Mouse (Mus musculus): ENCODE results near the gene Glipr1.
"Not testable (repeated sequence)": the region's sequence is repeated elsewhere in the genome, so short reads cannot be mapped to it uniquely, and the experiment has no call there.

Glipr1 gene

DNA sequence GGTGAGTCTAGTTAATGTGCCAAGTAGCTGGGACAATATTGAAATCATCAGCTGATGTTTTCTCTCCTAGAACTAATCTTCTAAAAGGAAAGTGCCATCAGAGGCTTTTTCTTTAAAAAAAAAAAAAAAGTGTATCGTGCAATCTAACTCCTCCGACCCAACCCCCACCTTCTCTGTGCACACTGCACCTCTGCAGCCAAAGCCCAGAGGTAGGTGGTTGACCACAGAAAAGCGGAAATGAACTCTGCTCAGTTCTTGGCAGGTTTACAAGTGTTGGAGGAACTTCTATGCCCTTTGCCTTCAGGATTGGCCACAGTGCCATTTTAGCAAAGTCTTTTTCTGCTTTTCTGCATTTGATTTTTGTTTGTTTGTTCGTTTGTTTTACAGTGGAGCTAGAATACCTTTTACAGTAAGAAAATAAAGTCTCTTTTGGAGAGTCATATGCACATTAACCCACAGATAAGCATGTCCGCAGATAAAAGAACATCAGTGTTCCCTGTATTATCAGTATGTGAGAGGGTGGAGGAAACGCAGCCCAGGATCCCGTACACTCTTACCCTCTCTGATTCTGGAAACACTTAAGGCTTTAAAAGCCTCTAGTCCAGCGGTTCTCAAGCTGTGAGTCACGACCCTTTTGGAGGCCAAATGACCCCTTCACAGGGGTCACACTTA, at the start of gene Glipr1:
Glipr1 (minus strand) TSS at position 88 of the 672 bp plus-strand sequence.
- peak; percentile 93 for DNase-seq (ENCODE audit: low read depth, low spot score)

DNA sequence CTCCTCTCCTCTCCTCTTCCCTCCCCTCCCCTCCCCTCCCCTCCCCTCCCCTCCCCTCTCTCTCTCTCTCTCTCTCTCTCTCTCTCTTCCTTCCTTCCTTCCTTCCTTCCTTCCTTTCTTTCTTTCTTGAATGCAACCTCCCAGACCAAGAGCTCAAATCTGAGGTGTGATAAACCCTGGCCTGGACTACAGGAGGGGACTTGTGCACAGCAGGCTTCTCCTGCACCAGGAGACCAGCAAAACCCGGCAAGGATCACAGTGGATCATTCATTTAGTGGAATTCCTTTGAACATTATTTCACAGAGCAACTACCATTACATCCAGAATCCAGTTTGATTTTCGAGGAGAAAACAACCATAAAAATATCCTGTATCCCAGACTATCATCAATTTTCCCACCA, 49.5 kb upstream of the Glipr1 start:
- peak; percentile 19 for DNase-seq (ENCODE audit: low read depth, low spot score)

DNA sequence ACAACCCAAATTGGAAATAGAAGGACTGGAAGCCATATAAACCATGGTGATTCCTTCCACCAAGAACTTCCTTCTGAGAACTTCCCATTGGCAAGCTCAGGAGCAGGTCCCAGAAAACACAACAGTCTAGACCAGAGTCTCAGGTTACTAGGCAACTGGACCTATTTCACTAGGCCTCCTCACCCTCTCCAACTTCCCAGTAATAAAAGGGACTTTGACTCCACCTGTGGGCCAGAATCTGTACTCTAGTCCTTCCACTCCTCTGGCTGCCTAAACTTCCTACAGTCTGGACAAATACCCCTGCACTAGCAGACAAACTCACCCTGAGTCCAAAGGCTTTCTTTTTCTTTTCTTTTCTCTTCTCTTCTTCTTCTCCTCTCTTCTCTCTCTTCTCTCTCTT, 48.8 kb upstream of the Glipr1 start:
- DNase-seq (ENCODE audit: low read depth, low spot score): peak; percentile 45

DNA sequence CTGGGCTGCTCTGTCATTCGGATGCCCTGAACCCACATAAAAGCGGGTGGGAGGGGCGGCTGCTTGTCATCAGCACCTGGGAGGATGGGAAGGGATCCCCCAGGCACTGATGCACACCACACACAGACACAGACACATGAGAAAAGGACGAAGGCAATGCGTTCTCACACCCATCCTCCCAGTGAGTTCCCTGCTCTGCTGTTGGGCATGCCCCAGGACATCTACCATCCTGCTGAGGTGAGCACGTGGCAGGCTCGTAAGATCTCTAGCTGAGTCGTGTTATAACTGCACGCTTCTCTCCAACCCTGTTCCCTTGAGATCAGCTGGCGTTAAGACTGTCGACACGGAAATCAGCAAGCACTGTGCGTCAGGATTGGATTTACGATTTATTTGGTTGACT, 41.9 kb upstream of the Glipr1 start:
- DNase-seq (ENCODE audit: low read depth, low spot score): not testable (repeated sequence)

DNA sequence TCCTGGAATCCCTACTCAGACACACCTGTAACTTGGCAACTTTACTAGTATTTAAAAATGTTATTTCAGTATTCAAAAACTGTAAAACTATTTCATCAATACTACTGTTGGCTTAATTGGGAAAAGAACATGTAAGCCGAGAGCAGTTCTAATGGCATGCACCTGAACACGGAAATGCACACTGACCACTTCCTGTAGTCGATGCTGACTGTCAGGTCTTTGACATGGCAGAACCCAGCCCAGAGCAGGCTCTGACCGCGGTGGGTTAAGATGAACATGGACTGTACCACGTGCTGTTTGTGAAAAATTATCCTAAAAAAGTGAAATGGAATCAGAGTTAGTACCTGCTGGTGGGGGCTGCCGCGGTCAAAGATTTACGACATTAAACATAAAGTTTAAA, 41.1 kb upstream of the Glipr1 start:
- DNase-seq (ENCODE audit: low read depth, low spot score): not testable (repeated sequence)

DNA sequence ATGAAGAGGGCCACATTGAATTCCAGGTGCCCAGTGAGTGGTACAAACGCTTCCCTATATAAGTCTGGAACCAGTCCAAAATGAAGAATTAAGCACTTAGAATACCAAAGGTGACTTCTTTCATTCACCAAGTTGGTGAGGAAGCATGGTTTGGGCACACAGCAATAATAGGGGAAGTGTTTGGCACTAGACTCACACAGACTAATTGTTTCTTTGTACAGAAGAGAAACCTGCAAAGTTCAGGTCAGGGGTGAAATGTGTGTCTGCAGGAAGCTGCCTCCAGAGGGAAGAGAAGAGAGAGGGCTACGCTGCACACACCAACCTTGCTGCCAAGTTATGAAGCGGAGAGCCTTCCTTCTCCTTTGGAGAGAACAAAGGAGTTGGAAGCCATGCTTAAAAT, 26.3 kb upstream of the Glipr1 start:
- not testable (repeated sequence) for DNase-seq (ENCODE audit: low read depth, low spot score)

DNA sequence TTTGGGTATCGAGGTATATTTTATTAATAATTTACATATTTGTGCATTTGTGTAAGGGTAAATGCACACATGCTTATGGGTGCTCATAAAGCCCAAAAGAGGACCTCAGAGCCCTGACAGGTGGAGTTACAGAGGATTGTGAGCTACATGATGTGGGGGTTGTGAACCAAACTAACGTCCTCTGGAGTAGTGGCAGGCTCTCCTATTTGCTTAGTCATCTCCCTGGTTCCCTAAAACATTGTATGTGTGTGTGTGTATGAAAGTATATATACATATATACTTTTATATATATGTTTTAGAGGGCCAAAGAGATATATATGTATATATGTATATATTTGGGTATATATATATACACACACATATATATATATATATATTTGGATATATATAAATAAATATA, 21.2 kb upstream of the Glipr1 start:
- no peak for DNase-seq (ENCODE audit: low read depth, low spot score)

DNA sequence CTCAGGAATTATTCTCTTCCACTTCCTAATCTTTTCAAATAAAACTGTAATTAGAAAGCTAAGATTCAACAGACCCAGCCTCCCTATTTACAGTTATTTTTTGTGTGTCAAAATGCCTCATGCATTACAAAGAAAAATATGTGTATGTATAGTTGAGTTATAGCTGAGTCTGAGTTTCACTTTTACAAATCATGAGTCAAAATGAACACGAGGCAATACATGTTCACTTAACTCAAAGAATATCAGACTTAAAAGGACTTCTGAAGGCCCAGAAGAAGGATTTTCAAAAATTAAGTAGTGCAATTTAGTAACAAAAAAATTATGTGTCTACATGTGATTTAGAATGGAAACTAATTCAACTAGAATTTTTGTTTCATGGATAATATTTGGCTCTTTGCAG, 7.1 kb upstream of the Glipr1 start:
- not testable (repeated sequence) for DNase-seq (ENCODE audit: low read depth, low spot score)

DNA sequence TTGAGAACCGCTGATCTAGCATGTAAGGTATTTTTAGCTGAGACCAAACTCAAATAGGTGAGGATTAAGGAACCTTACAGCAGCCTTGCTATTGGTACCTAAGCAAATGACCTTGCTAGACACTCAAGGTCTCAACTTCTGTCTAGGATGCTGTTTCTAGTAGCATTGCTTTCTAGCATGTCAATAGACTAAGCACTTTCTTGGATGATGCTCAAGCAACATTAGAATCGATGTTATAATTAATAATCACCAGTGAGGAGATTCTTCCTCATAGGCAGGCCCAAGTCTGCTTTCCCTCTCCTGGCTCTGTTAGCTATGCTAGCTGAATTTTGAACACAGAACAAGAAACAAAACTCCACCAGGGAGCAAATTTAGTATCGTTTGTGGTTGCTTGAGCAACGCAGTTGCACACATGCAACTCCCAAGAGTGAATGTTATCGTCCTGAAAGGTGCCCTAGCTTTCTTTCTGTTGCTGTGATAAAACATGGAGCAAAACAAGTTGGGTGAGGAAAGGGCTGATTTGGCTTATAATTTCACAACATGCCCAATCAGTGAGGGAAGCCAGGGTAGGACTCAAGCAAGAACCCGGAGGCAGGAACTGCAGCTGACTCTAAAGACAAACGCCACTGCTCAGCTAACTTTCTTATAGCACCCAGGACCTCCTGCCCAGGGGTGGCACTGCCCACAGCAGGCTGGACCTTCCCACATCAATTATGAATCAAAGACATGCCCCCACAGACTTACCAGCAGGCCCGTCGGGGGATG, 493 bp downstream of the Glipr1 start:
- DNase-seq (ENCODE audit: low read depth, low spot score): peak; percentile 85

DNA sequence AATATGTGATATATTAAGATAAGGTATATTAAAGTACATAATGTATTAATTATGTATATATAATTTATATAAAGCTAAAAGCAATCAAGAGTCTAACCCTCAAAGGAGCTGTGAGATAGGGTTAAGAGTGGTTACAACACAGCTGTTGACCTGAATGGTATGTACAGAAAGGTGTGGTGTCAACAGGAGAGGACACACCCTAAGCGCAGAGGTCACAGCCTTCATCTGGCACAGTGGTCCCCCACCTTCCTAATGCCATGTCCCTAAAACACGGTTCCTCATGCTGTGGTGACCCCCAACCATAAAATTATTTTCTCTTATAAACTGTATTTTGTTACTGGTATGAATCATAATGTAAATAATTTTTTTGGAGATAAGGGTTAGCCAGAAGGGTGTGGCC, 1.1 kb downstream of the Glipr1 start:
- no peak for DNase-seq (ENCODE audit: low read depth, low spot score)

DNA sequence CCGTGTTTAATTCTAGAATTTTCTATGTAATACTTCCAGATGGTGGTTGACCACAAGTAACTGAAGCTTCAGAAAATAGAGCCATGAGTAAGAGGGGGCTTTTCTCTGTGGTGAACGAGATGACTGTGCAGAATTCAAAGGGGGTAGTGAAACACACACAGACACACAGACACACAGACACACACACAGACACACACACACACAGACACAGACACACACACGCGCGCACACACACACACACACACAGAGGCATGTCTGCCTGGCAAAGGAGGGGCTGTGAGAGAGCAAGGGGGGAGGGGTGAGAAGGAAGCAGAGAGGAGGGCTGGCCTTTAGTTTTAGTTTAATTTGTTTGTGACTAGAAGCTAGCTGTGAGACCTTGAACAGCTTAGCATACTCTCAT, 1.9 kb downstream of the Glipr1 start:
- DNase-seq (ENCODE audit: low read depth, low spot score): peak; percentile 89

DNA sequence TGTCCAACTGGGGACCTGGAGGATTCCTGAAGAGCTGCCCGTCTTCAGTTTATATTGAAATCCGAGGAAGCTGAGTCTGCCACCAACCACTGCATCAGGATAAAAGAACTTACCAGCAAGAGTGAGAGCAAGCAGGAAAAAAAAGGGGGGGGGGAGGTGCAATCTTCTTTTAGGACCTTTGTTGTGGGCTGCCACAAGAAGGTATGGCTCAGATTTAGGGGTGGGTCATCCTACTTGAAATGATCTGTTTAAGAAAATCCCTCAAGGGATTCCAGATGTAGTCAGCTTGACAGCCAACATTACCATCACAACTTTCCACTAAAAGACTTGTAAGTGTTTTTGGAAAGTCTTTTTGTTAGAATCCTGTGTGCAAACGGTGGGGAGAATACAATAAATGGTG, 2.7 kb downstream of the Glipr1 start:
- no peak for DNase-seq (ENCODE audit: low read depth, low spot score)

DNA sequence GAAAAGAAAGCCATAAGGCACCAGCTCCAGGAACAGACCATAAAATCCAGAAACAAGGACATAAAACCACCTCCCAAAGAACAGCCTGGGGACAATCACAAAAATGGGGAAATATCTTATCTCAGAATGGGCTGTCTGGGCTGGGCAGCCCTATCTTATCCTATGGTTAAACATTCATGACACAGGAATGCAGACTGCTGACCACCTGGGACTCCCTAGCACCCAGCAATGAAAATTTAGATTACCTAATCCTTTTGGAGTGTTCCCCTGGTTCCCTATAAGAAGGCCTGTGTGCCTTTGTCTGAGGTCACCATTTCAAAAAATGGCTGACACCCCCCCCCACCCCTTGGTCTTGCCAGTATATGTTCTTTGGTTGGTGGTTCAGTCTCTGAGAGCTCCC, 4.8 kb downstream of the Glipr1 start:
- DNase-seq (ENCODE audit: low read depth, low spot score): peak; percentile 35

DNA sequence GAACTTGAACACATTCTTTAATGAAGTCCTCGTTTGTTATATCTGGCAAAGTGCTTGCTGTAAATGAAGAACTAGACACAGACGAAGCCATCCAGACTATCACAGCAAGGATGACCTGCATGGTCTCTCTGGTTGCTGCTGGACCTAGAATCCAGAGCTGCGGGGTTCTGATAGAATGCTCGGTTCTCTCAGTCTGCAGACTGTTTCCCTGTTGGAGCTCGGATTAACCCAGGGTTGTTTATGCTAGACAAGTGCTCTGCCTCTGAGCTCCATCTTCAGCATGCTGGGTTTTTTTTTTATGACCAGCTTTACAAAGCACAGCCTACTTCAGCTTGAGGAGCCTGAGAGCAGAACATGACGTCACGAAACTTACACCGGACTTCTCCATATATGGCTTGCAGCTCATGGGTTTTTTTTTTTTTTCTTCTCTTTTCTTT, 5.5 kb downstream of the Glipr1 start:
- DNase-seq (ENCODE audit: low read depth, low spot score): peak; percentile 90

DNA sequence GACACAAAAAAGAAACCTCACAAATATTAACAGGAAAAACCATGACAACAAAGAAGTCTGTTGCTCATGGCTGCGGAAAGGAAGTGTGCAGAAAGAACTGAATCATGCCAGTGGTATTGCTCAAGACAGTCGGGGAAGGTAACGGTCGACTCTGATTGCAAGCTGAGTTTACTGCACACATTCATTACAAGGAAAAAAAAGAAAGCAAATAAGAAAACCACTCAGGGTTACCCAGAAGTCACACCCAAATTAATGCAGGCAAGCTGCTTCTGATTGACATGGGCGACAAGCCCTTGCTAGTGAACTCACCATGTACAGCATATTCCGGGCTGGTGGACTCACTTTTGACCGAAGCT, 5.9 kb downstream of the Glipr1 start:
- DNase-seq (ENCODE audit: low read depth, low spot score): peak; percentile 79

DNA sequence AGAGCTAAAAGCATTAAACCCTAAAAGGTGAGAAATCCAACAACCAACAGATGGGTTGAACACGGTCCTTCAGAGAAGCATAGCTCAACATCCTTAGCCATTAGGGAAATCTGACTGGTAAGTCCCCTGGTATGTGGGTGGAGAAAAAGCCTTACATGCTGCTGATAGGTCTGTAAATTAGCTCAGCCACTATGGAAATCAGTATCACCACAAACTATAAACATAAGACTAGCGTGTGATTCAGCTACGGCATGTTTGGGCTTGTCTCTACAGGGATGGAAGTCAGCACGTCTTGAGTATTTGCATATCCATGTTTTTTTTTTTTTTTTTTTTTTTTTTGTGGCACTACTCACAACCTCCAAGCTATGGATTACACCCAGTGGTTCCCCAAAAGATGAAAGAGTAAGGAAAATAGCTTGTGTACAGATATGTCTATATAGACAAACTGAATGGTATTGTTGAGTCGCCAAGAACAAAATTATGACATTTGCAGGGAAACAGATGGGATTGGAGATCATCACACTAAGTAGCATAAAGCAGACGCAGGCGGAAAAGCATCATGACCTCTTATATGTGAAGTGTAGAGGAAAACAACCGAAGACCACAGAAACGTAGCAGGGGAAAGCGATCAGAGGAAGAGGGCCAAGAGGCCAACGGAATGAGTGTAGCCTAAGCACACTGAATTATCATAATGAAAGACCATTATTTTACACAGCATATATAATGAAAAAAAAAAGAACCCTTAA, 6.5 kb downstream of the Glipr1 start:
- peak; percentile 90 for DNase-seq (ENCODE audit: low read depth, low spot score)

DNA sequence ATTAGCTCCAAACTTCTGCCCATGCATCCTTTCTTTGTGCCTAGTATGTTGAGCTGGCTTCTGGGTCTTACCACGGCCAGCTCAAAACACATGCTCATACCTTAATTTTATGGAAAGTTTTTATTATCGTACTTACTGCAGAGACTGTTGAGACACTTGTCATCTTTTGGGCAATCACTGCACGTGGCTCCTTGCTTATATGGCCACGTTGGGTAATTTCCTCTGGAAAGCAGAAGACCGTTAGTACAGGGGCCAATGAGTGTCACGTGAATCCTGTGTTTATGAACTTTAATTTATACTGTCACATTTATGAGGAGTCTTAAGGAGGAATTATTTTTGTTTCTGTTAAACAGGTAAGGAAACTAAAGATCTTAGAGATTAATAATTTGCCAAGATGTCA, 16.0 kb downstream of the Glipr1 start:
- no peak for DNase-seq (ENCODE audit: low read depth, low spot score)

DNA sequence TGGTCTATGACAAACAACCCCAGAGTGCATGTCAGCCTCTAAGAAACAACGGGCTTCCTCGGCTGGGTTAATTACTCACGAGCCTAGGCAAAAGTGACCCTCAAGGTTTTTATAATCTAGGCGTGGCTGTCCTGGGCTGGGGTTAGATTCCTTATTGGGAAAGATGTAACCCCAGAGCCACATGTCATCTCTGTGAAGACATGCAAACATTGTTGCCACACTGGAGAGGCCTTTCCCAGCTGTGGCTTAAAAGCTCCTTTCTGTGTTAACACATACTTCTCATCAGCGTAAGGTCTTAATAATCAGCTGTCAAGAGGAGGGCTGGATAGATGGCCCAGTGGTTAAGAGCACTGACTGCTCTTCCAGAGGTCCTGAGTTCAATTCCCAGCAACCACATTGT, 19.4 kb downstream of the Glipr1 start:
- DNase-seq (ENCODE audit: low read depth, low spot score): no peak

DNA sequence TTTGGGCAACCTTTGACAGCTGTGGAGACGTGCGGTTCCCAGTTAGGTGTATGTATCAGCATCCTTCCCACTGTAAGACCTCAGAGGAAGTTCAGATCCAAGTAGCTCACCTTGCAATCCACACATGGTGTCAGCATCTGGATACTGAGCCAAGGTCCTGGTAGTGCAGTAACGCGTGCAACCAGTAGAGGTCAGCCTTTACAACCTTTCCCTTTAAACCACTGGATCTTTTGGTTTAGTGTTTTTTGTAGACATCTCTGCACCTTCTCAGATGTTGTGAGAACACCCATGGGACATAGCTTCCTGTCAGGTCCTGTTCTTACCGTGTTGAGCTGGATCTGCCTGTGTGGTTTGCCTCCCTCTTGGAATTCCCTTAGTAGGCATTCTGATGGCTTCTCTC, 24.8 kb downstream of the Glipr1 start:
- peak; percentile 76 for DNase-seq (ENCODE audit: low read depth, low spot score)

DNA sequence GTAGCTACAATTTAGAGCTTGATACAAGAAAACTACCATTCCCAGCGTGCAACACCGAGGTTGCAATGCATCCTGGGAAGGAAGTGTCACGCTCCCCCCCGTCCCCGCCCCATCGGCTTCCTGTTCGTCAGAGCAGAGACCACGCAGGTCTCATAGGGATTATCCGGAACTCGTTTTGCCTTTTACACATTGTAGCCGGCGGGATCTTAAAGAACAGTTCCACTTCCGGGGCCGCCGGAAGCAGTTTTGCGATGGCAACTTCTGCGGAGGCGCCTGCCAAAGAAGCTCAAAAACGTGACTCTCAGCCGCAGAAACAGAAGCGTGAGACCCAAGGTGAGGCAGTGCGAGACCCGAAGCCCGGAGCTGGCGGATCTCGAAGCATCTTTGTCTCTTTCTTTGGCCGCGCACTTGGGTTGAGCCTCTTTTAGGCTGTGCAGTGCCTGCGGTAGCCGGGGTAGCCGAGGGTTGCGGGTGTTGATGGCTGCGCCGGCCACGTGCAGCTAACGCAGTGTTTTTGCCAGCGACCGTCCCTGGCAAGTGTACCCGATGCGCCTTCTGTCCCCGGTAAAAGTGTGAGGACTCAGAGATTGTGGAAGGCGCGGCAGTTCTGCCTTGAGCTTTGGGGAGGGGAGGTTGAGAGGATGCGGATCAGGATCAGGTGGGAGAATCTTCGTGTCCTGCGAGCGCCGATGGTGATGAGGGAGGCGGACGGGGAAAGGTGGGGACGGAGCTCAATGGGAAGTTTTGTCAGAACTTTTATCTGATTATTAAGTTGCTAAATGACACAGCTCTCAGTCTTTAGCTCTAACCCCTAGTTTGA, 29.7 kb downstream of the Glipr1 start, which contains the start of gene Krr1:
Krr1 (plus strand) TSS at position 123 of the 820 bp plus-strand sequence.
- DNase-seq (ENCODE audit: low read depth, low spot score): peak; percentile 96

DNA sequence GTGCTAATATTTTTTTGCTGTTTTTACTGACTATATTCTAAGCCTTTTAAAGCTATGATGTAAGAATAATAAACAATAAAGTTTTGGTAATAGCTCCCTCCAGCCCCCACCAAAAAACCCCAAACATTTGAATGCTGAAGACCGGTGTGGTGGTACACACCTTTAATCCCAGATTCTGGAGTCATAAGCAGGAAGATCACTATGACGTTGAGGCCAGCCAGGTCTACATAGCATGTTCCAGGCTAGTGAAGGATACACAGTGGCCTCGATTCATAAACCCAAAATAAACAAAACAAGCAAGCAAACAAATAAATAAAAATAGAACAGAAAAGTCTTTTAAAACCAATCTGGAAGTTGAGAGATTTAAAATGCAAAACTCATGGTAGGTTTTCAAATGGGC, 30.5 kb downstream of the Glipr1 start:
- DNase-seq (ENCODE audit: low read depth, low spot score): no peak

DNA sequence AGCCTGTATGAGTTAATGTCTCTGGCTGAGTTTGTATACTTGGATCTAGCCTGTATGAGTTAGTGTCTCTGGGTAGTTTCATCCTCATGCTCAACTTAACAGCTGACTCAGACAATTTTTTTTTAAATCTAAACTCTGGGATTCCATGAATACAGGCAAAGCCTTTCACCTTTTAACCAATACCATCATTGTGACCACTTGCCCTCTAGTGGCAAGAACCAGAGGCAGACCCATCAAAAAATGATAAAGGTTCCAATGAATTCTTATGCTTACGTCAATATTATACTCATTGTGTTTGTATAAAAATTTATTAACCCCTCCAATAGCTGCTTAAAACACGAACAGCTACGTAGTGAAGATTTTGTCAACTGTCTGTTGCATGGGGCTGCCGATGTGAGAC, 36.0 kb downstream of the Glipr1 start:
- no peak for DNase-seq (ENCODE audit: low read depth, low spot score)

Measured in A20 (cell line).